ENCODE assay signal across 8 mouse cellular contexts in the genomic region with DNA sequence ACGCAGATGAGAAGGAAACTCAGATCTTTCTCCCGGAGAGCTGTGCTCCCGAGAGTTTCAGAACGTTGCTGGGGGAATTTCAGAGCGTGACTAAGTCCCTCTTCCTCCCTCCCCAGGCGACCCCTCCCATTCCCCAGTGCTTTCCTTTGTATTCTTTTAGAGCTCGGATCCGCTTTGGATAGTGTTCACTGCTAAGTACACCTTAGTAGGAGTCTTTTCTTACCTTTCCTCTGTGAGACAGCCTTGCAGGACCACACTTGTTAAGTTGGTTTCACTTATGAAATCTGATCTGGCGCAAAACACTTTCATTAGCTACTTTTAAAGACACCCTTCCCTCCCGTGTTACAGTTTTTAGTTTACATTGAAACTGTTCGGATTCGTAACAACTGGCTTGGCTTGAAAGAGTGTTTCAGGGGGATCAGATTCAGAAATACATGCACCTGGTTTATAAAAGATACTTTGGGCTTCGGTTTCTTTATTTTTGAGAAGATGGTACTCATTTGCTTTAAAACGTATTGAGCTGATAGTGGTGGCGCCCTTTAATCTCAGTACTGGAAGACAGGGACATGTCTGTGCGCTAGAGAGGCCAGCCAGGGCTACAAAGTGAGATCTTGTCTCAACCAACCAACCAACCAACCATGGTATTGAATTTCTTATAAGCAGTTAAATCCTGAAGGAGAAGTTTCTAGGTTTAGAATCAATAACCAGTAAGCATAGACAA. TPM values are rescaled to one million over a fixed set of nuclear protein-coding genes. Genes with fewer than 3 reads are reported as not detected.
DNase-seq lines count a peak whose midpoint lies in the region; ATAC-seq and TF ChIP-seq lines count a peak whose summit lies in the region.

No protein-coding gene starts in this region.

- WGBS in liver, adult 2 months, result 5% methylated on average over 16 of the region's 16 CpGs
- WGBS in hindbrain, embryonic 14.5 days, result 25% methylated on average over 16 of the region's 16 CpGs
- 23% methylated on average over 16 of the region's 16 CpGs for WGBS in midbrain, embryonic 11.5 days

- H3K79me2 ChIP-seq in liver, adult 2 months (ENCODE audit: control insufficient read depth, insufficient read depth, low read length), result no peaks in the 10 kb centered on the region

- H3K9me3 ChIP-seq in hindbrain, embryonic 14.5 days (ENCODE audit: control insufficient read depth, low read length), result no peaks in the 10 kb centered on the region
- no peaks in the 10 kb centered on the region for H3K9me3 ChIP-seq in midbrain, embryonic 11.5 days (ENCODE audit: control insufficient read depth, low read length)

- no peak for TF ChIP-seq CTCF in liver, adult 2 months (IDR thresholded peaks at IDR 0.05; ENCODE audit: low read depth, low read length)
- no peak for TF ChIP-seq CTCF in cortical plate, adult 2 months (IDR thresholded peaks at IDR 0.05; ENCODE audit: extremely low read depth, insufficient read depth, low read length)

- peaks cover 2% of the 10 kb centered on the region; the same call in 1 of the 2 replicates for H3K4me1 ChIP-seq in liver, adult 2 months (ENCODE audit: control insufficient read depth, insufficient read depth, low read length)
- H3K4me1 ChIP-seq in cortical plate, adult 2 months (ENCODE audit: control insufficient read depth, insufficient read depth, low read length), result no peaks in the 10 kb centered on the region
- peaks cover 10% of the 10 kb centered on the region; the same call in 1 of the 2 replicates for H3K4me1 ChIP-seq in hindbrain, embryonic 14.5 days (replicated peaks; ENCODE audit: control insufficient read depth, insufficient read depth, low read length)
- H3K4me1 ChIP-seq in midbrain, embryonic 11.5 days (ENCODE audit: control insufficient read depth, insufficient read depth, low read length), result peaks cover 8% of the 10 kb centered on the region; the same call in 1 of the 2 replicates

- H3K36me3 ChIP-seq in liver, adult 2 months (ENCODE audit: control insufficient read depth, insufficient read depth, low read length), result peaks cover 22% of the 10 kb centered on the region
- H3K36me3 ChIP-seq in hindbrain, embryonic 14.5 days (replicated peaks; ENCODE audit: control insufficient read depth, insufficient read depth), result peaks cover 31% of the 10 kb centered on the region; the same call in 1 of the 2 replicates
- H3K36me3 ChIP-seq in midbrain, embryonic 11.5 days (ENCODE audit: control insufficient read depth, insufficient read depth, low read length), result no peaks in the 10 kb centered on the region

- peak overlapping the region; percentile 47 for H3K27ac ChIP-seq in liver, adult 2 months (replicated peaks; ENCODE audit: insufficient read depth, low read depth, low read length)
- H3K27ac ChIP-seq in cortical plate, adult 2 months (ENCODE audit: insufficient read depth, low read length), result no peak overlapping the region
- peak overlapping the region; percentile 58; the same call in 1 of the 2 replicates for H3K27ac ChIP-seq in hindbrain, embryonic 14.5 days
- no peak overlapping the region for H3K27ac ChIP-seq in midbrain, embryonic 11.5 days (ENCODE audit: low read depth, low read length)

- no peak for TF ChIP-seq POLR2A in liver, adult 2 months (IDR thresholded peaks at IDR 0.05; ENCODE audit: extremely low read depth, insufficient read depth, low read length)
- no peak for TF ChIP-seq POLR2A in cortical plate, adult 2 months (IDR thresholded peaks at IDR 0.05; ENCODE audit: extremely low read depth, insufficient read depth, low read length)

- H3K27me3 ChIP-seq in liver, adult 2 months (ENCODE audit: control insufficient read depth, insufficient read depth, low read length), result no peaks in the 10 kb centered on the region
- no peaks in the 10 kb centered on the region for H3K27me3 ChIP-seq in hindbrain, embryonic 14.5 days (ENCODE audit: control insufficient read depth, insufficient read depth, low read length)
- no peaks in the 10 kb centered on the region for H3K27me3 ChIP-seq in midbrain, embryonic 11.5 days (ENCODE audit: control insufficient read depth, insufficient read depth, low read length)

- DNase-seq in liver, adult 2 months (ENCODE audit: extremely low read depth, low read depth, low spot score), result peak; percentile 67
- no peak for DNase-seq in liver
- DNase-seq in hindbrain, embryonic 14.5 days (ENCODE audit: low spot score), result no peak
- no peak for DNase-seq in midbrain, embryonic 11.5 days (ENCODE audit: low spot score, missing footprints)
- no peak for DNase-seq in gastrocnemius, postnatal 14 days
- no peak for DNase-seq in layer of hippocampus, postnatal 14 days (ENCODE audit: low spot score in 2 of 2)
- DNase-seq in ovary, postnatal 36 days (ENCODE audit: low spot score), result no peak

- ATAC-seq in hindbrain, embryonic 14.5 days (ENCODE audit: low FRiP score), result peak; percentile 42; the same call in 1 of the 2 replicates
- ATAC-seq in midbrain, embryonic 11.5 days (ENCODE audit: low FRiP score), result no peak

- peak overlapping the region; percentile 83 for H3K9ac ChIP-seq in liver, adult 2 months (ENCODE audit: low read depth, low read length)
- peak overlapping the region; percentile 69 for H3K9ac ChIP-seq in hindbrain, embryonic 14.5 days
- peak overlapping the region; percentile 81 for H3K9ac ChIP-seq in midbrain, embryonic 11.5 days (ENCODE audit: low read length)

- H3K4me2 ChIP-seq in hindbrain, embryonic 14.5 days (replicated peaks), result peak overlapping the region; percentile 83
- peak overlapping the region; percentile 63 for H3K4me2 ChIP-seq in midbrain, embryonic 11.5 days

- intact Hi-C loops in gastrocnemius, postnatal 14 days (cut with DNase I; ENCODE audit: low total_unique reads), result no loop called here

- H3K4me3 ChIP-seq in liver, adult 2 months (ENCODE audit: insufficient read depth, low read depth, low read length), result peak overlapping the region; percentile 96
- peak overlapping the region; percentile 75 for H3K4me3 ChIP-seq in cortical plate, adult 2 months (ENCODE audit: insufficient read depth, low read length)
- H3K4me3 ChIP-seq in hindbrain, embryonic 14.5 days (replicated peaks; ENCODE audit: low read length), result peak overlapping the region; percentile 61
- peak overlapping the region; percentile 87 for H3K4me3 ChIP-seq in midbrain, embryonic 11.5 days (ENCODE audit: low read depth, low read length)

RNA-seq across cellular contexts. Expression of a gene that starts 0.7 kb away (rescaled TPM):
- 86.1 and 99.3 TPM in 2 replicates for total RNA-seq in liver, adult 2 months (2014; rRNA removed)
- polyA plus RNA-seq in liver, adult 2 months (2012; rRNA removed), result 60.3 and 66.1 TPM in 2 replicates
- polyA plus RNA-seq in cortical plate, adult 2 months (2012; rRNA removed), result 23.5 and 24.5 TPM in 2 replicates
- 35.4 and 37.3 TPM in 2 replicates for polyA plus RNA-seq in hindbrain, embryonic 14.5 days (2014; fragmentation: Nextera tagmentation; extraction: Ambion mirVana)
- polyA plus RNA-seq in midbrain, embryonic 11.5 days (2014; fragmentation: Nextera tagmentation; extraction: Ambion mirVana), result 68.0 and 72.4 TPM in 2 replicates
- 10 to 100 TPM; 19.2 to 22.5 TPM for total RNA-seq in gastrocnemius, postnatal 14 days (2021)
- total RNA-seq in layer of hippocampus, postnatal 14 days (2021), result 10 to 100 TPM; 45.7 to 50.1 TPM

Comparison
In these comparisons a context has a peak if more than half of its experiments do, and no peak if none do; other contexts are left out.
1. H3K27ac ChIP-seq: peak in liver, adult 2 months (single experiment) and hindbrain, embryonic 14.5 days (single experiment); none in cortical plate, adult 2 months (single experiment) and midbrain, embryonic 11.5 days (single experiment).
2. Peak in every context shown above with its lines, with median percentiles within 50 percentile points of each other: H3K4me3 ChIP-seq and H3K9ac ChIP-seq.